Mouse (Mus musculus) neural tube, embryonic 14.5 days (tissue): ENCODE data around the gene Kif13a. TPM values are rescaled to one million over a fixed set of nuclear protein-coding genes. Genes with fewer than 3 reads are reported as not detected.

Source experiments
- ATAC-seq: fragments of 200-750 bp; cut with Nextera tagmentation; 2 replicates; pipeline ENCODE4 v1.8.0; 2017; ENCODE audit warnings: low read depth, mild to moderate bottlenecking, moderate TSS enrichment, moderate library complexity
- H3K27ac ChIP-seq: fragments of 300-500 bp; sonication (generic); 2 replicates; pipeline ENCODE4 v1.5.1; 2014; ENCODE audit warnings: low read depth, mild to moderate bottlenecking, control low read depth, low read length, moderate library complexity, mixed read lengths
- H3K27me3 ChIP-seq: fragments of 300-500 bp; sonication (generic); 2 replicates; pipeline ENCODE4 v1.6.1; 2014; ENCODE audit warnings: low read length; ENCODE audit not compliant: control insufficient read depth, insufficient read depth
- H3K36me3 ChIP-seq: fragments of 300-500 bp; sonication (generic); 2 replicates; pipeline ENCODE4 v1.6.1; 2014; ENCODE audit warnings: low read length, mixed read lengths; ENCODE audit not compliant: control insufficient read depth, insufficient read depth
- H3K4me1 ChIP-seq: fragments of 300-500 bp; sonication (generic); 2 replicates; pipeline ENCODE4 v1.6.1; 2014; ENCODE audit warnings: low read length; ENCODE audit not compliant: control insufficient read depth, insufficient read depth
- H3K4me2 ChIP-seq: fragments of 300-500 bp; sonication (generic); 2 replicates; pipeline ENCODE4 v1.6.1; 2014; ENCODE audit warnings: mild to moderate bottlenecking, low read depth, low read length, control low read depth
- H3K4me3 ChIP-seq: fragments of 300-500 bp; sonication (generic); 2 replicates; pipeline ENCODE4 v1.5.1; 2014; ENCODE audit warnings: low read depth, low read length, control low read depth, mixed read lengths
- H3K9ac ChIP-seq: fragments of 300-500 bp; sonication (generic); replicated peaks from 2 replicates; pipeline ENCODE4 v1.6.1; 2014; ENCODE audit warnings: low read depth, mild to moderate bottlenecking, control low read depth, low read length, mixed read lengths
- H3K9me3 ChIP-seq: fragments of 300-500 bp; sonication (generic); 2 replicates; pipeline ENCODE4 v1.6.1; 2016; ENCODE audit warnings: low read length; ENCODE audit not compliant: control insufficient read depth
- WGBS: fragments of 180-500 bp; shearing (Covaris S2); extraction: QIAGEN DNeasy Blood & Tissue Kit; methylation state at CpG from one replicate; pipeline ENCODE4 v1.1.7; 2014; 5-methylcytosine and 5-hydroxymethylcytosine counted together
- polyA plus RNA-seq: library from polyadenylated mRNA; unstranded; fragments of >200 nt; fragmentation: Nextera tagmentation; extraction: Ambion mirVana; gene quantifications from 2 replicates; pipeline ENCODE4 v1.2.1, GENCODE M21; 2014

The Kif13a gene
- polyA plus RNA-seq, 1 experiment from 2014 or later = 10.4 TPM

DNA sequence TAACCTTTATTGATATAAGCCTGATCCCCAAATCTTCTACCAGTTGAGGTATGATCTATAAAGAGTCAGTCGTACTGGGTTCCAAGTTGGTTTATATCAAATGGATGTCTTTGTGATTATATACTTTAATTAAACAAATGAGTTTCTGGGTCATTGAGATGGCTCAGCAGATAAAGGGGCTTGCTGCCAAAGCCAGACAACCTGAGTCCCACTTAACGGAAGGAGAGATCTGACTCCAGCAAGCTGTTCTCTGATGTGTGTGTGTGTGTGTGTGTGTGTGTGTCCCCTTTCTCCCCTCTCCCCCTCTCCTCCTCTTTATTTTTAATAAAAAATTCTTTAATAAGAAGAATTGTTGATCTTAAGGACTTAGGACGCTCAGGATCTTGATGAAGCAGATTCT lies 86.0 kb downstream of the Kif13a start:
- ATAC-seq = no peak
- no peak overlapping the region for H3K4me3 ChIP-seq
- no peaks in the 10 kb centered on the region for H3K9me3 ChIP-seq
- H3K9ac ChIP-seq = no peak overlapping the region
- no peaks in the 10 kb centered on the region for H3K27me3 ChIP-seq
- no peaks in the 10 kb centered on the region for H3K4me1 ChIP-seq
- no peaks in the 10 kb centered on the region for H3K36me3 ChIP-seq
- WGBS = 82% methylated on average over 3 of the region's 3 CpGs
- no peak overlapping the region for H3K4me2 ChIP-seq
- H3K27ac ChIP-seq = no peak overlapping the region

DNA sequence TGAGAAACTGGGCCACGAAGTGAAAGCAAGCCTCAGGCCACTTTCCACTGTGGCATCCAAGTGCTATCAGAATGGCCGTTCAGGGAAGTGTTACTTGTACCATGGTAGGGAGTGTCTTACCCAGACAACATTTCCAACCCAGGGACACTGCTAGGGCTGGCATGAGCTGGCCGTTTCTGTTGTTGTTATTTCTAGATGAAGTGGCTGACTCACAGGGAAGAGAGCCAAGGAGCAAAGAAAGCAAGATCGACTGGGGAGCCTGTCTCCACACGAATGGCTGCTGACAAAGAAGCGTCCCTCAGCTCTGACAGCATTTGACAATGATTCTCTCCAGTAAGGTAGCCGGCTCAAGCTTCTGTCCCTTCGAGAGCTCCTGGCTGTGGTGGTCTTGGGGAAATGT lies 87.5 kb downstream of the Kif13a start:
- no peak for ATAC-seq
- 85% methylated on average over 8 of the region's 8 CpGs for WGBS

DNA sequence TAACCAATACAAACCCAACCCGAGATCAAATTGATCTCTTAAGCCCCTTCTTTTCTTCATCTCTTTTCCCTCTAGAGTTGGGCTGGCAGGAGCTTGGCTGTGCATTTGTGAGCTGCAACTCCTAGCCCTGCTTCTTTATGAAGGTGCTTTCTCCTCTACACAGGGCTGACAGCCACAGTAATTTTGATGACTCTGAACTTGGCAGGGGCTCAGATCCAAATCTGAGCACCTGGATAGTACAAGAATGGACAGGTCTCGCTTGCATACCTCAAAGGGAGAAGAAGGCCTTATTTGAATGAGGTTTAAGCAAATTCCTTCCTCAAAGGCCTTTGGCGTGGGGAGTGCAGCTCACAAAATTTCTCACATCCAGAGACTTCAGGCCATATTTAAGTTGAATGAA lies 88.0 kb downstream of the Kif13a start:
- Histone ChIP-seq H3K27me3 (no peaks in the 10 kb centered on the region), H3K4me3 (no peak overlapping the region), H3K36me3 (no peaks in the 10 kb centered on the region), H3K27ac (no peak overlapping the region), H3K9ac (no peak overlapping the region), H3K4me2 (no peak overlapping the region), H3K9me3 (no peaks in the 10 kb centered on the region), H3K4me1 (no peaks in the 10 kb centered on the region)
- no peak for ATAC-seq
- 93% methylated on average over 3 of the region's 3 CpGs for WGBS

More for the DNA sequence above, 87.5 kb downstream of the Kif13a start:
- H3K36me3 ChIP-seq = no peaks in the 10 kb centered on the region
- H3K9me3 ChIP-seq = no peaks in the 10 kb centered on the region
- no peak overlapping the region for H3K9ac ChIP-seq
- H3K4me3 ChIP-seq = no peak overlapping the region
- H3K4me1 ChIP-seq = no peaks in the 10 kb centered on the region
- no peak overlapping the region for H3K4me2 ChIP-seq
- no peaks in the 10 kb centered on the region for H3K27me3 ChIP-seq
- H3K27ac ChIP-seq = no peak overlapping the region

DNA sequence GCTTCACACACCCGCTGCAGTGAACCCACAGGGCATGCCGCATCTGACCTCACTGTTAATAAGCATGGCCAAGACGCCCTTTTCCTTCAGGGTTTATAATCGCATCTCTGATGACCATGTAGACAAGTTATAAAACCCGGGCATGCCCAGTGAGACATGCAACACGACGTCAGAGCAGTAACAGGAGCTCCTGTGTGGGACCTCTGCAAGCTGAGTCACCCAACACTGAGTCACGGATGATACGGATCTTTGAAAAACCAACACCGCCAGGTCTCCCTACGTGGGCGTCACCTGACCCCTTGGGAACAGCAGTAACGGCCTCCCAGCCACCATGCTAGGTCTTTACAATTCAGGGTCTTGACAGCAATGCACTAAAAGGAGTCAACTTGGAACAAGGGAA lies 89.0 kb downstream of the Kif13a start:
- no peak overlapping the region for H3K4me3 ChIP-seq
- H3K27me3 ChIP-seq = no peaks in the 10 kb centered on the region
- 84% methylated on average over 13 of the region's 13 CpGs for WGBS
- no peak overlapping the region for H3K4me2 ChIP-seq
- H3K27ac ChIP-seq = peak overlapping the region; percentile 23
- H3K9ac ChIP-seq = no peak overlapping the region
- no peaks in the 10 kb centered on the region for H3K4me1 ChIP-seq
- no peaks in the 10 kb centered on the region for H3K9me3 ChIP-seq
- H3K36me3 ChIP-seq = no peaks in the 10 kb centered on the region
- ATAC-seq = no peak

DNA sequence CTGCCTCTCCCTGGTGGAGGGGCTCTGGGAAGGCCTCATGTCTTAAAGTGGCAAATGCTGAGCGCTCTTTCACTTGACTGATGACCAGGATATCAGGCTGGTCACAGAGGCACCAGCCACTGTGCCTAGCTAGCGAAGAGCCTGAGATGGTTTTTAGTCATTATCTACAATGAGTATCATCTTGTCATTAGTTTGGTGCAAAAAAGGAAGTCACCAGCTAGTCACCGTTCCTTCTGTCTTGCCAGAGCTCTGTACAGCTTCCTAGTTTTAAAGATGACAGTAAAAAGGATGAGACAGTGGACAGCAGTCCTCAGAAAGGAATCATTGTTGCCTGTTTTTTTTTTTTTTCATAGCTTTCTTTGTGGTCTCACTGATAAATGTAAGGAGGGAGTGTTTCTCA lies 90.4 kb downstream of the Kif13a start:
- Histone ChIP-seq H3K9ac (no peak overlapping the region), H3K4me2 (no peak overlapping the region), H3K4me3 (no peak overlapping the region), H3K4me1 (no peaks in the 10 kb centered on the region), H3K36me3 (no peaks in the 10 kb centered on the region), H3K27me3 (no peaks in the 10 kb centered on the region), H3K9me3 (no peaks in the 10 kb centered on the region), H3K27ac (peak overlapping the region; percentile 23)
- no peak for ATAC-seq
- 84% methylated on average over 3 of the region's 3 CpGs for WGBS

DNA sequence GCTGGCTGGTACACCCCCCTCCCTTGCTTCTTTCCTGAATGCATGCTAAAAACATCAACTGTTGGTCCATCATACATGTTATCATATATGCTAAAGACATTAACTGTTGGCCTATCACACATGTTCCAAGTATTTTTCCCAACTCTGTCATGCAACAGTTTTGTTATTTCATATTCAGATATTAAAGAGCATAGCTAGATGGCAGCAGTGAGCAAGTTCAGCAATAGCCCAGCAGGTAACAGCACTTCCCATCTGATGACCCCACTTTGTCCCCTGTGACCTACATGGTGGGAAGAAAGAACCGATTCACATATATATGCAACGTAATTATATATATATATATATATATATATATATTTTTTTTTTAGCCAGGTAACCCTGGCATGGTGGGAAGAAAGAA lies 91.1 kb downstream of the Kif13a start:
- H3K4me1 ChIP-seq = no peaks in the 10 kb centered on the region
- no peaks in the 10 kb centered on the region for H3K36me3 ChIP-seq
- no peak overlapping the region for H3K27ac ChIP-seq
- no peak for ATAC-seq
- no peaks in the 10 kb centered on the region for H3K27me3 ChIP-seq
- no peak overlapping the region for H3K4me2 ChIP-seq
- H3K4me3 ChIP-seq = no peak overlapping the region
- no peaks in the 10 kb centered on the region for H3K9me3 ChIP-seq
- H3K9ac ChIP-seq = no peak overlapping the region
- WGBS = 55% methylated on average over 2 of the region's 2 CpGs

DNA sequence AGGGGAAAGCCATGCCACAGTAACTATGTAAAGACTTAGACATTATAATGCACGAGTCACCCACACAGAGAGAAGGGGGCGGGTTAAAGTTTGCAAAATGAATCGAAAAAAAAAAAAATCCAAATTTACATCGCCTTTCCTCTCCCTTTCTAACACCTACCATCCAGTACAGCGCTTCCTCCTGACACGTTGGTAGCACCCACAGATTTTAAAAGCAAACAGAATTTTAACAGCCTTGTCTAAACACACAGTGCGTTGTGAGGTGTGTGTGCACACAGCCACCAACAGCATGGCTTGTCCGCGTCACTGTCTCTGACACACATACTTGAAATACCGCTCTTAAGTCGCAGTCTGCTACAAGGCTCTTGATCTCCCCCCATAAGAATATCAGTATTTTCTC lies 94.3 kb downstream of the Kif13a start:
- Histone ChIP-seq H3K27ac (no peak overlapping the region), H3K4me1 (no peaks in the 10 kb centered on the region), H3K27me3 (no peaks in the 10 kb centered on the region), H3K9me3 (no peaks in the 10 kb centered on the region), H3K4me2 (no peak overlapping the region), H3K36me3 (peaks cover 7% of the 10 kb centered on the region; the same call in 1 of the 2 replicates), H3K9ac (no peak overlapping the region), H3K4me3 (no peak overlapping the region)
- WGBS = 98% methylated on average over 11 of the region's 11 CpGs
- no peak for ATAC-seq

DNA sequence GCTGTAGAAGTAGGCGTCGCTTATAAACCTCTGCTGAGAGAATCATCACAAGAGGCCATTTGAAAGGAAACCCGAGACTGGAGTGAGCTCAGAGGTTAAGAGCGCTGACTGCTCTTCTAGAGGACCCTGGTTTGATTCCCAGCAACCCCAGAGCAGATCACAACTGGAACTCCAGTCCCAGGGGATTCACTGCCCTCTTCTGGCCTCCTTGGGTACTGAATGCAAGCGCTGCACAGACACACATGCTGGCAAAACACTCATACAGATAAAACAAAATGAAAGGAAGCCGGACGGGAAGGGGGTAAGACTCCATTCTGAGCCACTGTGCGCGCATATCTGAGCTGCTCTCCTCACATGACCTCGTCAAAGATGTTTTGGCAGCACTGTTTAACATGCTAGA lies 94.9 kb downstream of the Kif13a start:
- ATAC-seq = no peak
- H3K27ac ChIP-seq = no peak overlapping the region
- 97% methylated on average over 10 of the region's 10 CpGs for WGBS
- no peak overlapping the region for H3K4me2 ChIP-seq
- no peaks in the 10 kb centered on the region for H3K4me1 ChIP-seq
- H3K36me3 ChIP-seq = peaks cover 7% of the 10 kb centered on the region; the same call in 1 of the 2 replicates
- H3K9me3 ChIP-seq = no peaks in the 10 kb centered on the region; the same call in 1 of the 2 replicates
- H3K27me3 ChIP-seq = no peaks in the 10 kb centered on the region
- H3K4me3 ChIP-seq = no peak overlapping the region
- H3K9ac ChIP-seq = no peak overlapping the region

DNA sequence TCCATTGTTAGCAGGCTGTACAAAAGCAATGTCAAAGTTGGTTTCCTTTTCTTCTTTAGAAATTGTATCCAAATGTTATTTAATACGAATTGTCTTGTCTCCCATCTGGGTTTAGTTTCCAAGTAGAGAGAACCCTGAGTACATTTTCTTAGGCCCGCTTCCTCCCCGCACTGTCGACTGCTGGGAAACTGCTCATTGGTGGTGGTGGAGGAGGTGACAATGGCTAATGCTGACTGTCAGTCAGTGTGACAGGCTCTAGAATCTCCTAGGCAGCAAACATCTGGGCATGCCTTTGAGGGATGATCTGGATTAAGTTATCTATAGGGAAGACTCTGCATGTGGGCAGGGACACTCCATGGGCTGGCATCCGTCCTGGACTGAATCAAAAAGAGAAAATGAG lies 96.1 kb downstream of the Kif13a start:
- Histone ChIP-seq H3K4me1 (no peaks in the 10 kb centered on the region), H3K9ac (no peak overlapping the region), H3K9me3 (no peaks in the 10 kb centered on the region; the same call in 1 of the 2 replicates), H3K4me3 (no peak overlapping the region), H3K36me3 (peaks cover 10% of the 10 kb centered on the region; the same call in 1 of the 2 replicates), H3K27me3 (no peaks in the 10 kb centered on the region), H3K27ac (no peak overlapping the region), H3K4me2 (no peak overlapping the region)
- no peak for ATAC-seq
- 90% methylated on average over 5 of the region's 5 CpGs for WGBS

DNA sequence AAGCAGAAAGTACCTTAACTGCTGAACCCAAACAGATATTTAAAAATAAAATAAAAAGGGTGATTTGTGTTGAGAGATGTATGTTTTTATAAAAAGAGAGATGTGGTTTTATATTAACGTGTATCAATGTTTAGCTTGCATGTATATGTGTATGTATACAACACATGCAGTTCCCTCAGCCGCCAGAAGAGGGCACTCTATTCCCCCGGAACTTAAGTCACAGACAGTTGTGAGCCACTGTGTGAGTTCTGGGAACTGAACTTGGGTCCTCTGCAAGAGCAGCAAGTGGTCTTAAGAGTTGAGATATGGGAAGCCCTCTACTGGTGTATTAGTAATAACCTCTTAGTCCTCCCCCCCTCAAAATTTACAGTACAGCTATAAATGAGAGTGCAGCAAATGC lies 96.7 kb downstream of the Kif13a start:
- no peaks in the 10 kb centered on the region; the same call in 1 of the 2 replicates for H3K9me3 ChIP-seq
- no peak overlapping the region for H3K9ac ChIP-seq
- H3K27ac ChIP-seq = no peak overlapping the region
- H3K27me3 ChIP-seq = no peaks in the 10 kb centered on the region
- no peak overlapping the region for H3K4me2 ChIP-seq
- no peak for ATAC-seq
- 76% methylated on average over 3 of the region's 3 CpGs for WGBS
- peaks cover 10% of the 10 kb centered on the region; the same call in 1 of the 2 replicates for H3K36me3 ChIP-seq
- no peak overlapping the region for H3K4me3 ChIP-seq
- no peaks in the 10 kb centered on the region for H3K4me1 ChIP-seq
